Mouse (Mus musculus) R1 (cell line): ENCODE results near the gene Cps1.

Source experiments
- DNase-seq: peaks from one replicate; pipeline ENCODE4 v3.0.0-alpha.2; 2018; ENCODE audit warnings: low read depth, low spot score

Gene Cps1

DNA sequence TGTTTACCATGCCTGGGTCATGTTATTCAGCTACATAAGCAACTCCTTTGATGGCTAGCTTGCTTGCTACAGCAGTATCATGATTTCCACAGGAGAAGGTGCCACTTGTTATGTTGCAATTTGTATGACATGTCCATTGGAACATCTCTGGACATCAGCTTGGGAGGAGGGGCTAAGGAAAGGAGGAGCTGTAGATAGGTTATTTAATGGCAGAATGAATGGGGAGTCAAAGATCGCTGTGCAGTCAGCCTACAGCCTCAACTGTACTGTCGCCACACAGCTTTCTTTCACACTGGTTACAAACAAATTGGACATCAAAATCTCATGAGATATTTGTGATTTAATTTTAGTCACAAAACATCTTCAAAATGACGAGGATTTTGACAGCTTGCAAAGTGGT is at the start of gene Cps1:
TSS of gene Cps1 (plus strand) at position 230 of the 400 bp plus-strand sequence.
- DNase-seq: no peak

DNA sequence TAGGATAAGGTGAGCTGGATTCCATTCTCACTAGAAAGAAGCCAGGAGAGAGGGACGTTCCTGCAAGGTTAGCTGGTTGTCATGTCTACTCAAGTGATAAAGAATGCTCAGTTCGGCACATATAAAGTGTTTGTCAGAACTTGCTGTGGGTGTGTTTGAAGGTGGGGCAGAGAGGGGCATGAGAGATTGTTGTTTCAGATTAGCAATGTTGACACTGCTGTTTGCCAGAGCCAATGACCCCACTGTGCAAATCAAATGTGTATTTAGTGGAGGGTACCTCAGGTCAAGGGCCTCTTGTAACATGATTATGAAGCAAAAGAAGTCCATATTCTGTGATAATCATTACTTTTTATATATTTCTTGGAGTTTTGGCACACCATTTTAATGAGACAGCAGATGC is 45.1 kb upstream of the Cps1 start:
- DNase-seq: no peak

DNA sequence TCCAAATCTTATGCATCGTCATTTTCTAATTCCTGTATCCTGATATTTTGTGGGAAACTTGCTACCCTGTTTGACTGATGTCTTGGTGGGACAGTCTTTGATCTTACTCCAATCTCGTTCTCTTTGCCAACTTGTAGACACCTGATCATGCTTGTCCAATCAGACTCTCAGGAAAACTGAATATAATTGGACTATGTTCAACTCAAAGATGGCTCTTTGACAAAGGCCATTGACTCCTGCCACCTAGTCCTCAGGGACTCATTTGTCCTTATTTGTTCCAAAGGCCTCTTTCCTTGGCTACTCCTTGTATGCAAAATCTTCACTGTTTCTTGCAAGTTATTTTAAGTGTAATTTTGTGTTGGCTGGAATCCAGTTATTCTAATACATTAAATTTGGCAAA is 44.2 kb upstream of the Cps1 start:
- DNase-seq: no peak

DNA sequence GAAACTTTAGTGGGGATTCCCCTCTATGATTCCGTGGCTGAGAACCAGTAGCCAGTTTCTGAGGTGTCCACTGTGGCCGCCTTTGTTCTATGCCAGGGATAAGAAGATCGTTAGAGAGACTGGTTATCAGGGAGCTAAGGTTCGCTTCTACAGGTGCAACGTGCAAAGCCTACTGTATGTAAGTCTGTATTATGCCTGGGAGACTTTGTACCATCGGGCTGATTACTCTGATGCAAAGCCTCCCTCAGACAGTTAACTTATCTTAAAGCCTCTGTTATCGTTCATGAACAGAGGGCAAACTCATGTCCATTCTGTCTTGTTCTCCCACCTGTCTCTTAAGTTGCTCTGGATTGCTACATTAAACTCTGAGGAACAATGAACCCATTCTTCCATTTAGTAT is 43.7 kb upstream of the Cps1 start:
- DNase-seq: no peak

DNA sequence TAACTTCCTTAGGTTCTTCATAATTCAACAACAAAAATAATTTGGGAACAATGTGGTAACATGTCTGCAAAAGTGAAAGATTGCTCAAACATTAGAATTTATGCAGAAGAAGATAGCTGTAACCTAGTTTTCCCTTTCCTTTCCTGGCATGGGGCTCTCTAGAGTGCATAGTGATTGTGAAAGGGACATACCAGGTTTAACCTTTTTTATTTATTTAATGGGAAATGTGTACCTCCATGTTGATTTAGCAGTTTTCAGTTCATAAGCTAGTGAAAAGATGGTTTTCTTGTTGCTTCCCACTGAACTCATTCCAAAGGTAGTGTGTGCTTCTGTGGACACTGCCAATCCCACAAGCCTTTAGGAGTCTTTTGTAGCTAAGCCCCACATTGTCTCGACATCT is 30.4 kb upstream of the Cps1 start:
- no peak for DNase-seq

DNA sequence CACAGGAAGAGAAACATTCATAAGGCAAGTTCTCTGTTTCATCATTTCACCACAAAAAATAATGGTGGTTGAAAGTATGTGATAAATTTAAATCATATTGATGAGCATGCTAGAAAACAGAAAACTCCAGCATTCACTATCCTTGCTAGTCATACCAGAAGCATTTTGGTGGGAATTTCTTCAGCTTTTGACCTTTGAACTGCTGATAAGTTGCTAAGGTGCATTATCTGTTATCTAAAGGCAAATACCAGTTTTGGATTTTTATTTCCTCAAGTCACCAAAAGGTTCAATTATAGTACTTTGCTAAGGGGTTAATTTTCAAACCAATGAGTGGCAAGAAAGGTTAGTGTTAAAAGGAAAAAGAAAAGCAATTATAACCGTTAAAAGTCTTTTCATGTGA is 23.6 kb upstream of the Cps1 start:
- DNase-seq: no peak

DNA sequence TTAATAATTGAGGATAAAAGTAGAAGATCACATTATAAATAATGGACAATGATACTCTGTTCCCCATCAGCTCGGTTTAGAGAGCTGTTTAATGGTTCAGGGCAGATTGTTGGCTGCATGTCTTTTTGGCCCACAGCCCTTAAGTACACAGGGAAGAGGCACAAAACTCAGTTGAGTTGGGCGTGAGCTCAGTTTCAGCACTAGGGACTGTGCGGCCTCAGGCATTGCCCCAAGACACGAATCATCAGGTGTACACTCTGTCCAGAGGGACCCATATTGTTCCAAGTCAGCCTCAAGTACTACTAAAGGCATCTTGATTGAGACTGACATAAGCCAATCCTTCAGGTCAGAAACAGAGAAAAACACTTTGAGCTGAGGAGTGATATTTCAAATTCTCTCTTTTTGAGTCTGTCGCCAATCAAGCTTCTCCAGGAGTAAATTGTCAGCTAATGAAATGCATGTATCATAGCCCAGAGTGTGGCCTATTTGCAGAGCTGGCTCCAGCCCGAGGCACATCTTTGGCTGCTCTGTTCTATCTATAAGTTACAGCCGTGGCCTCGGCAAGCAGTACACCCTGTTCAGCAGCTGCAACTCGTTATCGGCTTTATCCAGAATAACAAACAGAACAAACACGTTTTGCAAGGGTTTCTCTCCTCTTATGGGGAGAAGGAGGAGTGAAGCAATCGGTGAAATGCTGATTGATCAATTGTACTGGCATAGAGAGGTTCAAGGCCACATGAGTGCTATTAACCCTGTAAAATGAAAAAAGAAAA is 19.2 kb upstream of the Cps1 start:
- no peak for DNase-seq

DNA sequence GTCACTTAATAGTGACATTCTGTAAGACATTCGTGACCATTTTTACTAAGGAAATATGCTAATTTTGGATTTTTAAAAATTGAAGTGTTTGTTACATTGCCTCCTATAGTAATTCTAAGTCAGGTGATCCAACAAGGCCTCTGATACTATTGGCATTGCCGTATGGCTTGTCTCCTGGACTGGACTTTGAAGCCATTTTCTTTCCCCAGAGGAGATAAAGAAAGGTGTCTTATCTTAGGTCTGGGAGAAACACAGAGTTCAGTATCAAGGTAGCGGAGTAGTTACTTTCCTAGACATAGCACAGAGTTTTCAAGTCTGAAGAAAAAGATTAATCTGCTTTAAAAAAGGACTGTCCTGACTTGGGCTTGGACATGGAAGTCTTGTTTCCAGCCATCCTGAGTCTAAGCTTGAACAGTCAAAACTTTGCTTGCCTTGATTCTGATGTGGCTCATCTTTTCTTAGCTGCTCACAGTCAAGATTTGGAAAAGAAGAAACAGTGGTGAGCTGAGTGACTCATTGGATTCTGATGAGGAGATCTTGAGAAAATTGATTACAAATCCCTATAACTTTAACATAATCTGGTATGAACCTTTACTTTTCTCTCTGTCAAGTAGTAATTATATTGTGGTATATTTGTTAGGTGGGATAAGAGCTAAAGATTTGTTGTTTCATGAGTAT is 11.1 kb upstream of the Cps1 start:
- no peak for DNase-seq

DNA sequence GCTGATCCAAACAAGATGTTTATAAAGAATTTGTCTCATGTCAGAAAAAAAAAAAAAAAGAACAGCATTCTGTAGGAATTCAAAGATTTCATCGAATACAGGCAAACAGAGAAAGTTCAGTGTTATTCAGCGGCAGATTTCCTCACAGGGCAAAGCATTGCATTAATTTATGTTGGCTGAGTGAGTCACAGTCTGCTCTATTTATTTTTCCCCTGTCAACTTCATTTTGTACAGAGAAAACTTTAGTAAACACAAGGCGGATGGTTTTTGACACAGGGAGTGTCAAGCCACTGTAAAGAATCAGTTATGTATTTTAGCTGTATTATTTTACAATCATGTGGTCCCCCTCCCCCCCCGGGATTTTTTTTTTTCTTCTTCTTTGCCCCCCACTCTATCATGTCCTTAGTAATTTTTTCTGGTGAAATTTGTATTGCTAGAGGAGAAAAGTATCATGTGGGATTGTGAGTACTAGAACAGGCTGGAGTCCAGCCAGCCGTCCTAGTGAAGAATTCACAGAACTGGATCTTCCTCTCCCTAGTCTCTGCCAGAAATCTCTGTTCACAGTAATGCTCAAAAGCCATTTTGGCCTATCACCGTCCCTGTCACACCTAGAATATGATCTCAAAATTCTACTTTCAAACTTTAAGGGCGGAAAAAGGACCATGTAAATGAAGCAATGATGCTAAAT is 9.3 kb upstream of the Cps1 start:
- DNase-seq: no peak

DNA sequence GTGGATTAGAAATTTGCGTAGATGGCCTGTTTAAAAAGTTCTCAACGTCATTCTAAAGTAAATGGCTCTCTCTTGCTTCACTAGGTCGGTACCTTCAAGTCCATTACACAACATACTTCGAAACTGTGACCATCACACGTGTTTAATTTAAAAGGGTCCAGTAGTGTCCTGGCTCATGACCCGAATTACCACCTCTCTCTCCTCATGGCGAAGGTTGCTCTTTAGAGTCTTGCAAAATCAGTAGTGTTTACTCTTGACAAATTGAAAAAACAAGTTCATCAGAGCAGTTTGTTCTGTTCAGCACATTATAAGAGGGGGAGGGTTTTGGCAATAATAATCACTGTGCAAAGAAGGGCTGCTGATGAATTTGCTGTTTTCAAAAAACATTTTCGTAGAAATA is 6.3 kb upstream of the Cps1 start:
- DNase-seq: no peak

DNA sequence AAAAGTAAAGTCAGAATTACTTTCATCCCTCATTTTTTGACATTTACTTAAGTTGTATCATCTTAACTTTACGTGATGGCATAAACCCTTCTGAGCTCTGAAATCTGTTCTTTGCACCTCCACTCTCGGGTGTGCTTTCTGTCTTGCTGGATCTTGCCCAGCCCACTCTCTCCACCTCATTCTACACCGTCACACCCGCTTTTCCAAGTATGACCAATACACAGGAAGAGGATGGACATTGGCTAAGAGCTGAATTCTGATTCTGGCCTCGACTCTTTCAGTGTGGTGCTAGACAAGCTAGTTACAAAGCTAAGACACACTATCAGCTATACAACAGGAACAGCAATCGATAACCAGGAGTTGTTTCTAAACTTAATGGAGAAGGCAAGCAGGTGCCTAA is 5.0 kb upstream of the Cps1 start:
- no peak for DNase-seq

DNA sequence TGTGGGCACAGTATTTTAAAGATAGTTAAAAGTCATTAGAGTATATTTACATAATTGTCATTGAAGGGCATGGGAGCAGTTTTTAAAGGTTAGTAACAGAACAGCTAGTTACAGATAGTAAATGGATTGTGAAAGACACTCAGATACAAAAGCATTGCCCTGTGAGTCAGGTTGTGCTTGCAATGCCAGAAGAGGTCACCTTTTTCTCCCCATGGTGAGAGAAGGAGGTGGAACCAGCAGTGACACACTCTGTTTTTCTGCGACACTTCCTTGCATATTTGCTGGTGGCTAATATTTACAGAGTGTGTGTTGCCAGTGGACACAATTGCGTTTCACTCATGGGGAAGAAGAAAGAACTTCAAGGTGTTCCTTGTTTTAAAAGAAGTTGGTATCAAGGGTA is 2.6 kb downstream of the Cps1 start:
- no peak for DNase-seq

DNA sequence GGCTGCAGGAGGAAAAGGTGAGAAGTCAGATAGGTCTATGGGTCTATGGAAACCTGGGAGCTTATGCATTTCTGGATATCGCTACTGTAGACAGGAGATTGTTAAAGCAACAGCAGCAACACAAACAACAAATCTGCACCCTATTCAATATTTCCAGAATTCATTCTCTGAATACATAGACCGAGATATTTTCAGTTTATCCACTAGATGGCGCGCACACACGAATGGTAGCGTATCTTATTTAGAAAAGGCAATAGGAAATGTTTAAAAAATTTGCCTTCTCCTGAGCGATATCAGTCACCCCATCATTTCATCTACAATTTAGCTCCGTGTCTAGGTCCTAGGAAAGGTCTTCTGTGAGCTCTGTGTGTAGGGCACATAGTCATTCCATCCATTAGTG is 21.1 kb downstream of the Cps1 start:
- DNase-seq: peak; percentile 24

DNA sequence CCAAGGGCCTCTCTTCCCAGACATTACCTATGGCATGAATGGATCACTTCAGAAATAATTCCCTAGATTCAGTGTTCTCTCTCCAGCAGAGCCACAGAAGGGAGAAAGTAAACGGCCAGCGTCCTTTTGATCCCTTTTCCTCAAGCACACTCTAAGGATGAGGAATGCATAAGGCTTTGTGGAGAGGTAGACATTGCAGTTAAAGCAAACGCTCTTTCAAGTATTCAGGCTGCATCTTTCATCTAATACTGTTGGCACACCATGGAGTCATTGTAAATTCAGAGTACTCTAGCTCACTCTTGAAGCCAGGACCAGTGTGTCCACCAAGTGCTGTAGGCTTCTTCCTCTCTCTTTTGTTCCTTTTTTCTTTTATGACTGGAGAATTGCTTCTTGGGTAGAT is 28.4 kb downstream of the Cps1 start:
- no peak for DNase-seq

DNA sequence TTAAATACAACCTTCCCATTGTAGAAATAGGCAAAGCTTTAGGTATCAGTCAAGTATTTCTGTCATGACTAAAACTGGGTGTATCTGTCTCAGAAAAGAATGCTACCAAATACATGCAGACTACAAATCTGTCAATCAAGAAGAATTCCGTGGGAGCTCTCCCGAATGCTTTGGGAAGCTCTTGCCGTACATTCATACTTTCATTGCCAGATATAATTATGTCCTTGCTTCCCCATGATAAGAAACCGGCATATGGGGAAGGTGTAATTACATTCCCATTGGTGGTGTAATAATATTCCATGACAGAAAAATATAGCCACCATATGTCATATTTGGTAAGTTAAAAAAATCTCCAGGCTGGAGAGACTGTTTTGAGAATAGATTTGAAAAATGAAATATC is 44.5 kb downstream of the Cps1 start:
- DNase-seq: no peak

DNA sequence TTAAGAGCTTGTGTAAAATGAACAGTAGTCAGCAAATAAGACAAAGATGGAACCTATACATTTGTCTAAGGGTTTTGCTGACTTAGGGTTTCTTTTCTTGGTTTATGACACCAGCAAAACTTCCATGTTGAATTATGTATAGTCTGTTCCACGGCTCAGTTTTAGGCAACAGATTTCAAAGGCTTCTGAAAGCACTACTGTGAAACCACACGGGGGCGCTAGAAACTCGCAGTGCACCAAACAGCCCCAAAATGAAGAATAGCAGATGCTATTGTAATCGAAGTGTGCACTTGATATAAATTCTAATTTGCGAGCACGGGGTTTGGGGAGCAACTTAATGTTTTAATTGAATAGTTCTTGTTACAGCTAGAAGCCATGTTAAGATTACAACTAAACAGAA is 58.3 kb downstream of the Cps1 start:
- peak; percentile 60 for DNase-seq

DNA sequence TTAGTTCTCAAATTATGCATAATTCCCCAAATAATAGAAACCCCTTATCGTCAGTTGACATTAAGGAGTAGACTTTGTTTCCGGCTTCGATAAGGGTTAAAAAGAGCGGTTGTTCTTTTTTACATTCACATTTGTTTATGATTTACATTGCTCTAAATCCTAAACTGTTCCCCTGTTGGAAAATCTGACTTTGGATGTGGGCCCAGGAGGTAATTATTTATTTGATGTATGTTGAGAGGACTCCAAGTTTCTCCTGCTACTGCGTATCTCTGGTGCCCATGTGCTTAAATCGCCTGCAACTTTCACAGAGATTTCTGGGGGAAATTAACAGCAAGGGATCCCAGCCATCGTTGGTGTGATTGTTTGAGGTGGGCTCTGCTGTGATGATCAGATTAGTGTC is 59.4 kb downstream of the Cps1 start:
- DNase-seq: no peak

DNA sequence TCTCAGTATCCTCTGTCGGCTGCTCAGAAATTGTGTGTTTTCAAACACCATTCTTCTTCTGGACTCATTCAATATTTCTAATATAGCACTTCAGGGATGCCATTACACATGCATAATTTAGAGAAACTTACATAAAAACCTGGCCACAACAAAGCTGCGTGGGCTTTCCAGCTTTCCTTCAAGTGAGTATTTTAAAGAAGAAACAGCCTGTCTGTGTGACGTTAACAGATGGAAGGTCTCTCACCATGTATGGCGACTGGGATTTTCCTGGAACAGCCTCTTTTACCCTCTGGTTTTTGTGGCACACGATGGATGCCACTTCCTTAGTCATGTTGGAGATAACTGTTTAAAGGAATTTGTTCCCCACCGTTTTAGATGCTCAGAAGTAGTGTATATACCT is 60.7 kb downstream of the Cps1 start:
- no peak for DNase-seq

DNA sequence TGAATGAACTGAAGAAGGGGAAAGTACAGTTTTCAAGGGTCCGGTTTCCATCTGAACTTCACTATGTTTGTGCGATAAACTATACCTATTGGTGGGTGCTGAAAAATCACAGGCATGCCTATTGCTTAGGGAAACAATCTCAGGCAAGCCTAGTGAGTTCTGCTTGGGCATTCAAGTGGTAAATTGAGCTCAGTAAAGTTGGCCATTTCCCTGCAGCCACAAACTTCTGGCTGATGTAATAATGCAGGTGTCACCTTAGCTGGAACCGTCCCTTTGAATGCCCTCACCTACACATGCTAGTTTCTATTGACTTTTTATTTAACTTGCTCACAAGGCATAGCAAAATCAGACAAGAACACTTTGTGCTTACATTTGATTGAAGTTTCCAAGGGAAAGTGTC is 61.3 kb downstream of the Cps1 start:
- DNase-seq: no peak

DNA sequence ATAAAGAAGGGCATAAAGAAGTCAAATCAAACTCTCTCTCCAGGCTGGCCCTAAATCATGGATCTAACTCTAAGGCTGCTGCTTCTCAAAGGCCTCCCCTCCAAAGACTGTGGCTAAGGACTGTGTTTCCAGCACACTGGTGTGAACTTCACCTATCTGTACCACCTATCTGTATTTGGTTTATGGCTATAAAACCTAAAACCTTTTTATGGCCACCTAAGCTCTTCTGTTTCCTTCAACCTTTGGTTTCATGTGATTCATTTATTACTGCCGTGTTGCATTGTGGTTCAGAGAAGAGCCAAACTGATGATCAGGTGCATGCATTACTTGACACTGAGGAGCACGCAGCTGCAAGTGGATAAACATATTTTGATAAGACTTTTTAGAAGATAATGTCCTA is 74.5 kb downstream of the Cps1 start:
- no peak for DNase-seq

DNA sequence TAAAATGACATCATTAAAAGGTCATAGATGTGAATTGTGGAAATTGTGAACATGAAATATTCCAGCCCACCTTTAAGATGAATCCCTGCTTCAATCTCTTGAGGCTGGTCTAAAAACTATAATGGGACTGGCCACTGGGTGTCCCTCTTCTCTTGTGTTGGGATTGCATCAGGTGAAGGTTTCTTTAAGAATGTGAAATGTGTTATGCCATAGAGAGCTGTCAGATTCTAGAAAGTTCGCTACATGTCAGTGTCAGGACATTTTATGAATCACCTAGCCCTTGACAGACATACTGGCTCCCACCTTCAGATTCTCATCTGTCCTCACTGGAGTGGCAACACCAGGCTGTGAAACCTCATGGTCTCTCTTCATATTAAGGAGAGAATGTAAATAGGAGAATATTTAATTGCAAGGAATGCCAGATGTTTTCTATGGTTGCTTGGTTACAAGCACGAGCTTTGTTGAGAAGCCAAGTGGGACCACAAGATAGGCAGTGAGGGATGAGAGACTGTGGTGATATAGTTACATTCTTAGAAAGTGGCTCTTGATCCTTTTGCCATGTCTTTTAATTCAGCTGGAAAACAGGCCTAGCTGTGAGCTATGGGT is 95.6 kb downstream of the Cps1 start:
- peak; percentile 28 for DNase-seq

DNA sequence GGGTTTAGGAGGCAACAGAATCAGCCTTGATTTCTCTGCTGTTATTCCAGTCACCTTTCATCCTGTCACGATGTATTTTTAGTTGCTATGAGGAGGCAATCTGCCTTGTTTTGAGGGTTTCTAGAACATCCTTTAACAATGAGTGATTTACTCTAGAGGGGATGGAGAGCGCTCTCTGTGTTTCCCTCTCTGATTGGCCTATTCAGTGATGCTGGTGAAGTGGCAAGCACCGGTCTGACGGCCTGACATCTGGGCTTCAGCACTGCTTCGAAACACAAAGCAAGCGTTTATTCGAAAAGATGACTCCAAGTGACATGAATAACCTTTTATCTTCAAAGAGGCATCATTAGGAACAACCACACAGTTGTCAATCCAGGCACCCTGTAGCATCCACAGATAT is 100.8 kb downstream of the Cps1 start:
- DNase-seq: no peak

DNA sequence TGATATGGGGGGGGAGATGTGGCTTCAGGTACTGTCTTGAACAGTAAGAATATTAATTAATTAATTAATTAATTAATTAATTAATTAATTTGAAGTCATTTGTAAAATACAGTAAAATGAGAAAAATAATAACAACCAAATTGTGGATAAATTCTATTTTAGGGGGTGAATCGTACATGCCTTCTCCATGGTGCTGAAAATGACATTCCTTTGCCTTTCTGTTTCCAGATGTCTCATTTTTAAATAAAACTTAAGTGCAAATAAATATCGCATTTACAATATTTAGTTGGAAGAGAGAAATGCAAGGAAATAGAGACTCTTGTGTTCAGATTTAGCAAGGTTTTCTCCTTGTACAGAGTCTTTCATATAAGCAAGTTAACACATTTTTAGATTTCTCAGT is 112.0 kb downstream of the Cps1 start:
- DNase-seq: no peak
